Mouse (Mus musculus) ES-Bruce4 (cell line): ENCODE data around the gene Dsp.

ENCODE experiments used
- CTCF ChIP-seq: IDR thresholded peaks from one replicate; pipeline ENCODE4 v1.8.1; 2011; ENCODE audit warnings: low read depth, low read length
- EP300 ChIP-seq: IDR thresholded peaks from 2 replicates; pipeline ENCODE4 v1.6.1; 2011; ENCODE audit warnings: low read depth, low read length; ENCODE audit not compliant: insufficient read depth
- POLR2A ChIP-seq: IDR thresholded peaks from one replicate; pipeline ENCODE4 v1.8.1; 2011; ENCODE audit warnings: low read length; ENCODE audit not compliant: insufficient read depth

DNA sequence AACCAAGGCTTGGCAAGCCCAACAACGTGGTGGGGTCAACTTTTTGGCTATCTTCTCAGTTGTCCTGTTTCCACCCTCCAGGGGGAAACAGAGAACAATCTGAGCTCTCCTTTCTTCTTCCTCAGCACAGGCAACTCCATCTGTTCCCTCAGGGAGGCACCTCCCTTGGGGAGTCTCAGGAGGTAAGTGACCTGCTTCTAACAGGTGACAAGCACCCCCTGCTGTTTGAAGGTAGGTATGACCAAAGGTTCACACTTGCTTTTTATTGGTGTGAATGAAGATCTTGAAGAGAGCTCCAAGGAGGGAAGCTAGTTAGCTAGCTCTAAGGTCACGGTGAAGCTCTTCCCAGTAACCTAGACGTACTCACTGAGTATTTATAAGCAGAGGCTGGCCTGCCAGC lies 84.3 kb downstream of the Dsp start:
- no peak for TF ChIP-seq POLR2A
- no peak for TF ChIP-seq EP300
- TF ChIP-seq CTCF, result peak; percentile 36
